Mouse (Mus musculus) layer of hippocampus, adult 8-10 months (tissue): ENCODE results near the gene Nol9. TPM values are rescaled to one million over a fixed set of nuclear protein-coding genes. Genes with fewer than 3 reads are reported as not detected.

ENCODE experiments used
- total RNA-seq, 4 experiments: library from RNA; stranded (reverse); gene quantifications; 2 replicates each; pipeline ENCODE4 v1.2.4; 2022

Gene Nol9
- total RNA-seq, 4 experiments from 2014 or later = 18.3 to 21.0 (median 19.9) TPM

Other genes starting within 250 kb of the Nol9 start
- gene Camta1, start 177.4 kb upstream of the Nol9 start, total RNA-seq = 100 to 1,000 TPM; 236 to 299 (median 267) TPM
- 10 to 100 TPM; 61.3 to 76.2 (median 66.3) TPM for gene Dnajc11, start 105.6 kb upstream of the Nol9 start, total RNA-seq
- gene Thap3, start 50.3 kb upstream of the Nol9 start, total RNA-seq = 10 to 100 TPM; 22.0 to 32.0 (median 30.5) TPM
- gene Phf13, start 43.1 kb upstream of the Nol9 start, total RNA-seq = 10 to 100 TPM; 11.2 to 17.0 (median 13.4) TPM
- 10 to 100 TPM; 19.3 to 24.2 (median 22.0) TPM for gene Klhl21, start 30.5 kb upstream of the Nol9 start, total RNA-seq
- 10 to 100 TPM; 13.8 to 17.6 (median 15.8) TPM for gene Zbtb48, start 11.7 kb upstream of the Nol9 start, total RNA-seq
- gene Tas1r1, start 753 bp upstream of the Nol9 start, total RNA-seq = 1 to 10 TPM in 1 of 4 experiments, under 1 TPM in 3; 0.72 to 1.1 (median 0.77) TPM
- gene Plekhg5, start 33.2 kb downstream of the Nol9 start, total RNA-seq = 100 to 1,000 TPM; 123 to 164 (median 145) TPM
- gene Tnfrsf25, start 76.6 kb downstream of the Nol9 start, total RNA-seq = 10 to 100 TPM; 19.8 to 71.6 (median 34.1) TPM
- 1 to 10 TPM; 2.9 to 3.0 (median 3.0) TPM for gene Espn, start 113.0 kb downstream of the Nol9 start, total RNA-seq
- gene Hes2, start 119.5 kb downstream of the Nol9 start, total RNA-seq = not detected
- 100 to 1,000 TPM; 297 to 327 (median 321) TPM for gene Acot7, start 138.8 kb downstream of the Nol9 start, total RNA-seq
- gene Gpr153, start 234.9 kb downstream of the Nol9 start, total RNA-seq = 1 to 10 TPM; 5.9 to 7.2 (median 6.6) TPM